Mouse (Mus musculus): ENCODE measurements around the gene Zfp951.
"Not testable (repeated sequence)": the region's sequence is repeated elsewhere in the genome, so short reads cannot be mapped to it uniquely, and the experiment has no call there.

Gene Zfp951

DNA sequence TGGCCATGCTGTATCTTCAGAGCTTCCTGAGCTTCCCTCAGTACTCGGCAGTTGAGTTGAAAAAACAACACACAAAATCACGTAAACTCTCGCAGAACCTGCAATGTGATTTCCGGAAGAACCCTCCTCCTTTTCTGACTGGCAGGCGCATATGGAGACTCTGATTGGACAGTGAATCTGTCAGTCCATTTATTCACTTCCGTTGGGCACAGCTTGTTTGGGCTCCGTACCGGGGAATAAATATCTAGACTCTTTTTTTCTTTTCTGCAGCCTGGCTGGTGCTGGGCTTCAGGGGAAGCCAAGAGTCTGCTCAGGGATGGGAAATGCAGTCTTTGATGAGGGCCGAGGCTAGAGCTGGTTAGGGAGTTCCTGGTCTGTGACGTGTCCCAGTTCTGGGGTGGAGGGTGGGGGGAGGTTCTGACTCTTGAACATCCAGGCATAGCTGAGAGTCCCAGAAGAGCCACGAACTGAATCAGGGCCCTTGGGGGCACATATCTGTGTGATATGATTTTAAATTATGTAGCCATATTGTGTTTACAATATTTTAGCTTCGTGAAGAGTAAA lies at the start of gene Zfp951:
Zfp951 (minus strand) TSS at position 109 of the 564 bp plus-strand sequence.
- peak; percentile 1 for DNase-seq (ENCODE audit: low spot score)

DNA sequence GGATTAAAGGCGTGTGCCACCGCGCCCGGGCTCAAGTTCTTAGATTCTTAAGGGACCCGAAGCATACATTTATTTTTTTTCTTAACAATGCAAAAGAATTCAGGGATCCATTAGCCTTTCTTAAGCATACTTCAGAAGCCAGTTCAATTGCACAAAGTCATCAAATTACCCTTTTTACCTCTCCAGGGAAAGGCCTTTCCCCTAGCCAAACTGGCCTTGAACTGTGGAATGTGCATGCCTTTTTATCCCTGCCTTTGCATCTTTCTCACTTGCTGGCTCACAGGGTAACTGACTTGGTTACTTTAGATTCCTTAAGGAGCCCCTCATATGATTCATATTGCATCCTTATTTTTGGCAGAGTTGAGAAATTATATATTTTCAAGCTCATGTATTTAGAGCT lies 46.7 kb upstream of the Zfp951 start:
- not testable (repeated sequence) for DNase-seq (ENCODE audit: low spot score)

DNA sequence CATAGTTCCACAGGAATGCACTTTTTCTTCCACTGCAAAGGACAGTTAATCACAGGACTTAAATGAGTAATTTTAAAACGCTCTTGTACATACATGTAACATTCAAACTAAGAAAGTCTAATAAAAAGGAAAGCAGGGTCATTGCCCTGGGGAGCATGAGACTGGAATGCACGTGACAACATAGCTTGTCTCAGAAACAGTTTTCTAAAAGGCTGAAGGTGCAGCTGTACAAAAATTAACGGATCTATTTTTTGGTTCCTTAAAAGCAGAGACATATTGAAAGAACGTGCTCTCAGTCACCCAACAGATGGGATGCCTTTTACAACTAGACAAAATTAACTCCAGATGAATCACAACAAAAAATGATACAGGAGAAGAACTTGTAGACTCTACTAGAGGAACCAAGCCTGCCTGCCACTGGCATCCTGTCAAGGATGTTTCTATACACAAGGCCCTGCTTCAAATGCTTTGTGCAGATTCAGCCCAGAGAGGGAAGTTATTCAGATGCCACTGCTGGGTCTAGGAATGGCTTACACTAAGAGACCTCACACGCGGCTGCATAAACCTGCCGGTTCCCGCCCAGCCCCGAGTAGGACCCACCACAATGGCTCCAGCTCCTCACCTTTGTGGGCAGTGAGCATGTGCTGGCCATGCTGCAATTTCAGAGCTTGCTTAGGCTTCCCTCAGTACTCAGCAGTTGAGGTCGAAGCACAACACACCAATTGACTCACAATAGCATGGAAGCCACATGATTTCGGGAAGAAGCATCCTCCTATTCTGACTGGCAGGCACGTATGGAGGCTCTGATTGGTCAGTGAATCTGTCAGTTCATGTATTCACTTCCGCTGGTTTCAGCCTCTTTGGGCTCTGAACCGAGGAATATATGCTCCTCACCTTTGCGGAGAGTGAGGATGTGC lies 567 bp downstream of the Zfp951 start:
- DNase-seq (ENCODE audit: low spot score), result not testable (repeated sequence)

DNA sequence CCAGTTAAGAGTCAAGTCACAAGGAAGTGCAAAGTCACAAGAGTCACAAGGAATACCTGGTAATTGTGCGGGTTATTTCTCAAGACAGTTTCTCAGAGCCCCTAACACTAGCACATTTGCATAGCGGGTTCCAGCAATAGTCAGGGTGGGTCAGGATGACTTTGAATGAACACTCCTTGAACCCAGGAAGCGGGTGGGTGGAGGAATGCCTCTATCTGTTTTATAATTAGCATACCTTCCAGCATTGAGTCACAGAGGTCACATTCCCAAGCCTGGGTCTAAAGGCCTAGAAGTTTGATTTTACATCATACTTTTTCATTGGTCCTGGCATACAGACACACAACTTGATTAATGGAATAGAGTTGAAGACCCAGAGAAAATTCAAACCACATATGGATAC lies 5.3 kb downstream of the Zfp951 start:
- not testable (repeated sequence) for DNase-seq (ENCODE audit: low spot score)

DNA sequence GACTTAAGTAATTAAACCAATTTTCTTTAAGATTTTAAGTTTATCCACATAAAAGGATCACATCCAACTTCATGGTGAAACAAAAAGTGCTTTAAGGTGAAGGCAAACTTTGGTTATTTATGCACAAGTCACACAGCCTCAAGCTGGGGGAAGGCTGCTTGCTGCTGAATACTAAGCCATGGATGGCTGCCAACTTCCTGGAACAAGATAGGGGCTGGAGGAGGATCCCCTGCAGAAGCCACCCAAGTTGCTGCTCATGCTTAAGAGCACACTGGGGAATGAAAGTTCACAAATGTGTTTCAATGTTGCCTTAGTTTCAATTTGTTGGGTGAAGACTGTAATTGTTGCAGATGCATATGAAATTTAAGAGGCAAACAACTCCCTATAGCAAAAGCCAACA lies 26.5 kb downstream of the Zfp951 start:
- no peak for DNase-seq (ENCODE audit: low spot score)

DNA sequence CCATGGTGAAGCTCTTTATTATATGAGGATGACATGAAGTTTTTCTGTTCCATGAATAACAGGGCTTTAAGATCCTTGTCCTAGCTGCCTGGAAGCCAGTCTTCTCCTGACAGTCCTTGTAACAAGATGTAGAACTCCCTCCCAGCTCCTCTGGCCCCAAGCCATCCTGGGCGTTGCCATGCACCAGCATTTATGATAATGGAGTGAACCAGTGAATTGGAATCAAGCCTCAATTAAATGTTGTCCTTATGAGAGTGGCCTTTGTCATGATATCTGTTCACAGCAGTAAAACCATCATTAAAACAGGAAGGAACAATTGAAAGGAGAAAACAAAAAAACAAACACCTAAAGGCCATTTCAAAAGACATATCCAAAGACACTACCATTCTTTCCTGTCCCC lies 30.3 kb downstream of the Zfp951 start:
- no peak for DNase-seq (ENCODE audit: low spot score)

DNA sequence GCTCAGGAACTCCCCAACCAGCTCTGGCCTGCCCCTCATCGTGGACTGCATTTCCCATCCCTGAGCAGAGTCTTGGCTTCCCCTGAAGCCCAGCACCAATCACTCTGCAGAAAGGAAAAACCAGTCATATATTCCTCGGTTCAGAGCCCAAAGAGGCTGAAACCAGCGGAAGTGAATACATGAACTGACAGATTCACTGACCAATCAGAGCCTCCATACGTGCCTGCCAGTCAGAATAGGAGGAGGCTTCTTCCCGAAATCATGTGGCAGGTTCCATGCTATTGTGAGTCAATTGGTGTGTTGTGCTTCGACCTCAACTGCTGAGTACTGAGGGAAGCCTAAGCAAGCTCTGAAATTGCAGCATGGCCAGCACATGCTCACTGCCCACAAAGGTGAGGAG lies 89.7 kb downstream of the Zfp951 start:
- not testable (repeated sequence) for DNase-seq (ENCODE audit: low spot score)

All from spleen, adult 12 weeks (tissue).